Mouse (Mus musculus) Patski (cell line): ENCODE results near the gene Cyp11a1. TPM values are rescaled to one million over a fixed set of nuclear protein-coding genes. Genes with fewer than 3 reads are reported as not detected.

Experiments used
- ATAC-seq: fragments of 100-300 bp; one replicate; pipeline ENCODE4 v1.8.0; 2021
- CTCF ChIA-PET: fragments of 350-600 bp; sonication (Branson Sonifier 250); formaldehyde crosslinking; loops from one replicate; lab custom pipeline; 2022; ENCODE audit warnings: inconsistent platforms; lab: Charles Lee
- POLR2A ChIA-PET: fragments of 350-600 bp; sonication (Branson Sonifier 250); formaldehyde crosslinking; loops from one replicate; lab custom pipeline; 2022; ENCODE audit warnings: antibody characterized with exemption, inconsistent platforms; lab: Charles Lee
- DNase-seq: peaks from one replicate; pipeline ENCODE4 v3.0.0-alpha.2; 2011; ENCODE audit warnings: low read depth, low spot score
- H3K27me3 ChIP-seq: fragments of 371-371 bp; one replicate; pipeline ENCODE4 v1.5.1; 2021
- CTCF ChIP-seq: fragments of 100-300 bp; IDR thresholded peaks from one replicate; pipeline ENCODE4 v1.5.1; 2021
- in situ Hi-C: fragments of 300-500 bp; cut with MboI; formaldehyde crosslinking; loops from 3 replicates; pipeline ENCODE4 v1.11.1; 2018; ENCODE audit warnings: low pct_unique_long_range_greater_than_20kb, mixed read lengths
- polyA plus RNA-seq: library from polyadenylated mRNA; unstranded; gene quantifications from one replicate; pipeline ENCODE4 v1.2.3, GENCODE M21; 2021

The Cyp11a1 gene
- polyA plus RNA-seq, 1 experiment from 2014 or later: 0.13 TPM

DNA sequence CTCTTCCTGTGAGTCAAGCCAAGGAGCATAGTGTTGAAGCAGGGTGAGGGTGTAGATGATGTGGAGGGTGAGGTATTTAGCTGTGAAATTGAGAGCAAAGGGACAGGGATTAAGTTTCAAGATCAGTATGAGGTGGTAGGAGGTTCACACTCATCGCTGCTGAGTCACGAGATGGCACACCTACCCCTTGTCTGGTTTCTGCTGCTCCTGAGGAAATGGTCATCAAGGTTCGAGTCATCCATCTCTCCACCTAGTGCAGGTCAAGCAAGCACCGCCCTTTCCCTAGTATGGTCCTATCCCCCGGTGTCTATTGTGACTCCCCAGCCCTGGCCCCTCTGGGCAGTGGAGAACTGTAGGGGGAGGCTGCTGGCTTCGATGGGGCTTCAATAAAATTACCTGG, 16.9 kb upstream of the Cyp11a1 start:
- CTCF ChIA-PET: interaction anchor here (1.4 to 14.1 kb wide), 5 partner anchors 11 to 134 kb away, joined by 3 to 311 read pairs (median 4); partner anchors contain the start of gene Sema7a
- POLR2A ChIA-PET: interaction anchor here (4.0 kb wide), 1 partner anchor 54 kb away, joined by 12 read pairs; no protein-coding TSS in a partner anchor
- ATAC-seq (no peak), DNase-seq (no peak)
- no peaks in the 10 kb centered on the region for H3K27me3 ChIP-seq
- TF ChIP-seq CTCF: no peak
- in situ Hi-C loops: no loop called here

DNA sequence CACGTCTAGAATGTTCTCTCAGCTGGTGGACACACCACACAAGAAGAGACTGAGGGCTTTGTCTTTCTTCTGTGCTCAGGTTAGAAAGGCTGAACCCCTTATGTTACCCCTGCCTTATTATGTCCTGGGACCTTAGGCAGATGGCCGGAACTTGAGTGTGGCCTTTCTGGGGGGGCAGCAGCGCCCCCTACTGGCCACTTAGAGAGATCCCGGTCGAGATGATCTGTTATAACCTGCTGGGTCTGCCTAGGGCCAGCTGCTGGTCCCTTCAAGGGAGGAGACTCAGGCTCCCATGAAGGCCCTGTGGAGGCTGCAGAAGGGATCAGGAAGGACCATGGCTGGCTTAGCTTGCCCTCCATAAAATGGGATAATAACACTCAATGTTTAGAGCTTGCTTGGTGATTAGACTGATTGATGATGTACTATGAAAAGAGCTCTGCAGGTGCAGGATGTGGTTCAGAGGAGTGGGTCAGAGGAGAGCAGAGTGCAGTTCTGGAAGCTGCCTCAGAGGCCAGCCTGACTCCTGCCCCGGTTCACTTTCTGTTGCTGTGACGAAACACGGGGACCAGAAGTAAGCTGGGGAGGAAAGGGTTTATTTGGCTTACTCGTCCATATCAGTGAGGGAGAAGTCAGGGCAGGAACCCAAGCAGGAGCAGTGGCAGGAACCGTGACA, 15.6 kb upstream of the Cyp11a1 start:
- POLR2A ChIA-PET: interaction anchor here (1.5 to 4.0 kb wide), 2 partner anchors 52 to 55 kb away, joined by 4 to 12 read pairs; no protein-coding TSS in a partner anchor
- DNase-seq (no peak), ATAC-seq (no peak)
- CTCF ChIA-PET: interaction anchor here (0.9 to 14.1 kb wide), 7 partner anchors 13 to 131 kb away, joined by 3 to 311 read pairs (median 4); partner anchors contain the start of gene Sema7a
- in situ Hi-C loops: loop anchor here (5.0 to 10.0 kb wide), 3 partner anchors 53 to 206 kb away; no protein-coding TSS in a partner anchor
- H3K27me3 ChIP-seq: no peaks in the 10 kb centered on the region
- TF ChIP-seq CTCF: peak; percentile 89

DNA sequence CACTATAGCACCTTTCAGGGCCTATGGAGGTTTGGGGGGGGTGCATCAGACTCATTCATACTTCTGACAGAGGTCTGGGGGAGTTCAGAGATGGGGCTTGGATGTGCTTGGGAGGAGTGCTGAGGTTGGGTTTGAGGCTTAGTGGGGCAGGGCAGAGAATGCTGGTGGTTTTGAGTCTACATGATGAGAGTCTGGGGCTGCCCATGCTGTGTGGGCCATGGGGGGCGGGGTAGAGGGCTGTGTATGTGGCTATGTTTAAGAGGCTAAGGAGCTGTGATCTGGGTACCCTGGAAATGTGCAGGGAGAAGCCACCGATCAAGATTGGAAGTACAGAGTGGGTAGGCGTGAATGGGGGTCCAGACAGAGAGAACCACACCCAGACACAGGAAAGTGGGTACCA, 14.2 kb upstream of the Cyp11a1 start:
- POLR2A ChIA-PET: interaction anchor here (0.6 kb wide), 1 partner anchor 37 kb away, joined by 3 read pairs; no protein-coding TSS in a partner anchor
- no peaks in the 10 kb centered on the region for H3K27me3 ChIP-seq
- no peak for TF ChIP-seq CTCF
- CTCF ChIA-PET: interaction anchor here (14.1 kb wide), 1 partner anchor 57 kb away, joined by 311 read pairs; the partner anchor contains the start of gene Sema7a
- ATAC-seq (no peak), DNase-seq (no peak)
- in situ Hi-C loops: loop anchor here (5.0 to 10.0 kb wide), 3 partner anchors 55 to 207 kb away; no protein-coding TSS in a partner anchor

- H3K27me3 ChIP-seq: no peaks in the 10 kb centered on the region
- no peak for DNase-seq
- TF ChIP-seq CTCF: no peak
- CTCF ChIA-PET: interaction anchor here (0.9 to 14.1 kb wide), 3 partner anchors 58 to 205 kb away, joined by 3 to 311 read pairs (median 5); partner anchors contain the start of gene Sema7a
- no peak for ATAC-seq
- in situ Hi-C loops: loop anchor here (5.0 to 10.0 kb wide), 3 partner anchors 56 to 208 kb away; no protein-coding TSS in a partner anchor
- POLR2A ChIA-PET: interaction anchor here (0.6 to 1.2 kb wide), 2 partner anchors 37 to 65 kb away, joined by 3 read pairs; no protein-coding TSS in a partner anchor
These were observed 13.2 kb upstream of the Cyp11a1 start for GRCm38 (mm10) chr9:57992781-57993591.

DNA sequence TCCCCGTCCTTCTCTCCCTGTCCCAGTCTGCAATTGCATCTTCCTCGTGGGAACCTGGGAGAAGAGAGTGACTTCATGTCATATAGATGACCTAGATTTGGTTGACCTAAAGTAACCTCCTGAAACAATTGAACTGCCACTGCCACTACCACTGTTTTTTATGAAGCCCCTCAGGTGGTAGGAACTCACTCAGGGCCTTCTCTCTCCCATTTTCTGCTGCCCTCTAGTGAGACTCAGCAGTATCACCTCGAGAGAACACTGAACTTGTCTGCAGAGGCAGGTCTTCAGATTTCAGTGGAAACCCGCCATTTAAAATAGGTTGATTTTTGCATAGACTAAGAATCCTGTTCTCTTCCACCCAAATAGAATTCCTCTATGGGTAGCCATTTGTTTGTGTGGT, 10.9 kb upstream of the Cyp11a1 start:
- H3K27me3 ChIP-seq: no peaks in the 10 kb centered on the region
- in situ Hi-C loops: loop anchor here (5.0 to 10.0 kb wide), 2 partner anchors 210 to 333 kb away; no protein-coding TSS in a partner anchor
- TF ChIP-seq CTCF: peak; percentile 86
- CTCF ChIA-PET: interaction anchor here (0.7 to 14.1 kb wide), 7 partner anchors 14 to 207 kb away, joined by 3 to 311 read pairs (median 5); partner anchors contain the start of genes Sema7a and Ubl7
- POLR2A ChIA-PET: interaction anchor here (0.8 to 2.2 kb wide), 4 partner anchors 20 to 84 kb away, joined by 3 to 16 read pairs (median 3); partner anchors contain the start of genes Sema7a and Ubl7
- DNase-seq (no peak), ATAC-seq (no peak)

GRCm38 (mm10) chr9:57997511-57998031, 8.6 kb upstream of the Cyp11a1 start:
- ATAC-seq: no peak

GRCm38 (mm10) chr9:57998032-57998659, 8.1 kb upstream of the Cyp11a1 start:
- H3K27me3 ChIP-seq: peaks cover 3% of the 10 kb centered on the region
- POLR2A ChIA-PET: interaction anchor here (0.6 to 1.7 kb wide), 7 partner anchors 59 to 236 kb away, joined by 3 to 10 read pairs (median 4); no protein-coding TSS in a partner anchor
- ATAC-seq (no peak), DNase-seq (no peak)
- CTCF ChIA-PET: interaction anchor here (0.6 to 14.1 kb wide), 14 partner anchors 11 to 240 kb away, joined by 3 to 311 read pairs (median 4); partner anchors contain the start of genes Arid3b, Islr, Islr2 and Sema7a
- in situ Hi-C loops: loop anchor here (5.0 to 10.0 kb wide), 2 partner anchors 213 to 336 kb away; no protein-coding TSS in a partner anchor
- peak; percentile 70 for TF ChIP-seq CTCF

More at GRCm38 (mm10) chr9:57997511-57998031, 8.6 kb upstream of the Cyp11a1 start:
- in situ Hi-C loops: loop anchor here (5.0 to 10.0 kb wide), 2 partner anchors 213 to 335 kb away; no protein-coding TSS in a partner anchor
- TF ChIP-seq CTCF: no peak
- CTCF ChIA-PET: interaction anchor here (0.6 to 14.1 kb wide), 12 partner anchors 11 to 240 kb away, joined by 3 to 311 read pairs (median 4); partner anchors contain the start of genes Arid3b, Islr, Islr2 and Sema7a
- no peak for DNase-seq
- H3K27me3 ChIP-seq: peaks cover 3% of the 10 kb centered on the region
- POLR2A ChIA-PET: interaction anchor here (0.7 to 1.7 kb wide), 4 partner anchors 59 to 235 kb away, joined by 3 to 10 read pairs (median 4); no protein-coding TSS in a partner anchor

- POLR2A ChIA-PET: interaction anchor here (0.6 to 1.7 kb wide), 5 partner anchors 63 to 236 kb away, joined by 4 to 10 read pairs (median 4); no protein-coding TSS in a partner anchor
- peaks cover 3% of the 10 kb centered on the region for H3K27me3 ChIP-seq
- ATAC-seq (no peak), DNase-seq (no peak)
- CTCF ChIA-PET: interaction anchor here (0.8 to 14.1 kb wide), 14 partner anchors 10 to 338 kb away, joined by 3 to 311 read pairs (median 4); partner anchors contain the start of genes Arid3b, Islr, Islr2 and Sema7a
- in situ Hi-C loops: loop anchor here (5.0 to 10.0 kb wide), 2 partner anchors 214 to 336 kb away; no protein-coding TSS in a partner anchor
- peak; percentile 21 for TF ChIP-seq CTCF
These were observed 7.5 kb upstream of the Cyp11a1 start for GRCm38 (mm10) chr9:57998685-57999084.
